Mouse (Mus musculus): ENCODE measurements around the gene Dll4.

DNA sequence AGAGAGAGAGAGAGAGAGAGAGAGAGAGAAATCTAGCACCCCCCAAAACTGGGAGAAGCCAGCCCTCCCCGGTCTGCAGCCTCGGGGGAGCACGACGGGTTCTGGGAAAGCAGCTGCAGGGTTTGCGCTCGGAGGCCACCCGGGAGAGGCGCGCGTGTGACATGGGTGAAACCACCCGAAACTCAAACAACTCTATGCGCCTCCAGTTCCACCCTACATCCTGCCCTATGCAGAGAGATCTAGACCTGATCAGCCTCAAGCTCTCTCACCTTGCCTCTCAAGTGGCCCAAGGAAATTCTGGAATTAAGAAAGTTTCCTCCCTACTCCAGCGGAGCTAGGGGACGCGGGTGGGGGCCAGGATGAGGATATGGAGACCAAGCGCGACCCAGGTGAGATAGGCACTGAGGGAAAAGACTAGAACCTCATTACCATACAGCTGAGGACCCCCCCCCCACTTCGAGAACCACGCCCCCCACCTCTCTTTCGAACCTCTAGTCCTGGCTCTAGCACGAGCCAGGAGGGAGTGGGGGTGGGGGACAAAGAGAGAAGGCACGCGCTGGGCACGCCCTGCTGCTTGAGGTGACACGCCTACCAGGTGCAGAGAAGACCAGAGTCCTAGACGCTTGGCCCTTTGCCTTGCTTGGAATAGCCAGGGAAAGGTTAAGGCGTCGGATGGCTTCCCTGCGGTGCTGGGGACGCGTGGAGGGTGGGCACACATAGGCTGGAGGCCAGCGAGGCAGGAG lies 837 bp upstream of the Dll4 start:
- TF ChIP-seq POLR2A (IDR thresholded peaks at IDR 0.05; ENCODE audit: control insufficient read depth in 1 of 2, insufficient read depth in 1 of 2, low read depth in 1 of 2, low read length in 2 of 2, poor library complexity in 1 of 2), result no peak
- no peak for TF ChIP-seq MAX (IDR thresholded peaks at IDR 0.05; ENCODE audit: low read length)
- TF ChIP-seq ZKSCAN1 (IDR thresholded peaks at IDR 0.05; ENCODE audit: low read depth, low read length), result no peak
- no peak for TF ChIP-seq CHD2 (IDR thresholded peaks at IDR 0.05; ENCODE audit: low read length)
- TF ChIP-seq MEF2A (IDR thresholded peaks at IDR 0.05; ENCODE audit: extremely low read depth, insufficient replicate concordance, low read depth, low read length, poor library complexity, severe bottlenecking), result no peak
- no peak for TF ChIP-seq ZC3H11A (IDR thresholded peaks at IDR 0.05; ENCODE audit: low read depth, low read length)
- TF ChIP-seq CTCF (IDR thresholded peaks at IDR 0.05 in 2 of 3, conservative IDR thresholded peaks at IDR 0.05 in 1 of 3; ENCODE audit: control insufficient read depth in 1 of 3, insufficient read depth in 1 of 3, low read depth in 2 of 3, low read length in 3 of 3, poor library complexity in 1 of 3, severe bottlenecking in 1 of 3), result no peak
- no peak for TF ChIP-seq MAFK (IDR thresholded peaks at IDR 0.05; ENCODE audit: borderline replicate concordance, low read depth, low read length)
- no peak for TF ChIP-seq EP300 (IDR thresholded peaks at IDR 0.05; ENCODE audit: low read depth in 1 of 2, low read length in 2 of 2)
- TF ChIP-seq TCF12 (IDR thresholded peaks at IDR 0.05; ENCODE audit: low read depth, low read length), result no peak

Data from MEL (cell line).